Mouse (Mus musculus) left cerebral cortex, adult 11 months (tissue): Measurements from ENCODE around the gene Cdh15.

ENCODE experiments used
- DNase-seq: peaks from one replicate; pipeline ENCODE4 v3.0.0; 2022; ENCODE audit warnings: low spot score

Cdh15 gene

GRCm38 (mm10) chr8:122844161-122844560 is 3.6 kb upstream of the Cdh15 start:
- DNase-seq: no peak

- no peak for DNase-seq
Measured at GRCm38 (mm10) chr8:122845662-122846061, 2.1 kb upstream of the Cdh15 start.

- no peak for DNase-seq
Measured at GRCm38 (mm10) chr8:122849152-122849910, 1.6 kb downstream of the Cdh15 start.

GRCm38 (mm10) chr8:122850641-122851240 is 3.0 kb downstream of the Cdh15 start:
- no peak for DNase-seq

- DNase-seq: no peak
Measured at GRCm38 (mm10) chr8:122851692-122852545, 4.2 kb downstream of the Cdh15 start.

- no peak for DNase-seq
Measured at GRCm38 (mm10) chr8:122852546-122852905, 4.8 kb downstream of the Cdh15 start.

GRCm38 (mm10) chr8:122853340-122853771 is 5.6 kb downstream of the Cdh15 start:
- DNase-seq: no peak

GRCm38 (mm10) chr8:122854388-122854787 is 6.6 kb downstream of the Cdh15 start:
- no peak for DNase-seq

- no peak for DNase-seq
Measured at GRCm38 (mm10) chr8:122855123-122855522, 7.4 kb downstream of the Cdh15 start.

- no peak for DNase-seq
Measured at GRCm38 (mm10) chr8:122856288-122856687, 8.5 kb downstream of the Cdh15 start.

- DNase-seq: no peak
Measured at GRCm38 (mm10) chr8:122859843-122860242, 12.1 kb downstream of the Cdh15 start.

GRCm38 (mm10) chr8:122864719-122865129 is 17.0 kb downstream of the Cdh15 start:
- DNase-seq: no peak

- DNase-seq: no peak
Measured at GRCm38 (mm10) chr8:122865441-122865840, 17.7 kb downstream of the Cdh15 start.

- DNase-seq: no peak
Measured at GRCm38 (mm10) chr8:122866231-122866630, 18.5 kb downstream of the Cdh15 start.

- DNase-seq: no peak
Measured at GRCm38 (mm10) chr8:122867982-122868381, 20.2 kb downstream of the Cdh15 start.

- no peak for DNase-seq
Measured at GRCm38 (mm10) chr8:122870377-122870863, 22.7 kb downstream of the Cdh15 start.

GRCm38 (mm10) chr8:122871663-122872062 is 23.9 kb downstream of the Cdh15 start:
- no peak for DNase-seq

- no peak for DNase-seq
Measured at GRCm38 (mm10) chr8:122873171-122873570, 25.4 kb downstream of the Cdh15 start.

- no peak for DNase-seq
Measured at GRCm38 (mm10) chr8:122875186-122875585, 27.4 kb downstream of the Cdh15 start.

- no peak for DNase-seq
Measured at GRCm38 (mm10) chr8:122878231-122878630, 30.5 kb downstream of the Cdh15 start.

- no peak for DNase-seq
Measured at GRCm38 (mm10) chr8:122880302-122880701, 32.5 kb downstream of the Cdh15 start.

- no peak for DNase-seq
Measured at GRCm38 (mm10) chr8:122883671-122884070, 35.9 kb downstream of the Cdh15 start.

- DNase-seq: no peak
Measured at GRCm38 (mm10) chr8:122891440-122891839, 43.7 kb downstream of the Cdh15 start.
